Mouse (Mus musculus) urinary bladder, postnatal 36 days (tissue): ENCODE data around the gene Scgb1b10.
"Not testable (repeated sequence)": the region's sequence is repeated elsewhere in the genome, so short reads cannot be mapped to it uniquely, and the experiment has no call there.

Experiments
- DNase-seq, 2 experiments: peaks; one replicate each; pipeline ENCODE4 v3.0.0; 2022; ENCODE audit warnings: low spot score in 2 of 2, mixed read lengths in 1 of 2

Scgb1b10 gene

DNA sequence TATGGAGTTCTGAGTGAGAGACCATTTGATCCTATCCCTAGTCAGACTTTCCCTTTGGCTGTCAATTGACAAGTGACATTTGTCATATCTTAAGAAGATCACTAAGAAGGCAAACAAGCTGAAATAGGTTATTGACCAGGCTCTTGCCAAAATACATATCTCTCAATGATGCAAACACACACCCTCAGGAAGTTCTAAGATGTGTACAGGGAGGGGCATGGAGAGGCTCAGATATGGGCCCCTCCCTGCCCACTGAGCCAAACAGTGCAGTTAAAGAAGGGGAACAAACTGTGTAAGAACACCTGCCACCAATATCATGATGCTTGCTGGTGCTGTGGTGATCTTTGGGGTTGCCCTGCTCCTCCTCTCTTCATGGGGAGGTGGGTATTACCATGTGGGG lies at the start of gene Scgb1b10:
TSS of gene Scgb1b10 (plus strand) at position 301 of the 400 bp plus-strand sequence.
- DNase-seq, result not testable (repeated sequence)
